Mouse (Mus musculus) layer of hippocampus, postnatal 36 days (tissue): ENCODE measurements around the gene Gan. TPM values are rescaled to one million over a fixed set of nuclear protein-coding genes. Genes with fewer than 3 reads are reported as not detected.

ENCODE experiments used
- DNase-seq, 2 experiments: peaks; one replicate each; pipeline ENCODE4 v3.0.0; 2022
- total RNA-seq, 2 experiments: library from RNA; stranded (reverse); gene quantifications; 2 replicates each; pipeline ENCODE4 v1.2.3; 2021

Gene Gan
- total RNA-seq, 2 experiments from 2014 or later = 18.2 to 18.7 TPM

GRCm38 (mm10) chr8:117256292-117256938 lies 98.5 kb downstream of the Gan start:
- DNase-seq = peak; percentile 95

- peak; percentile 49 to 52 for DNase-seq
Observed at GRCm38 (mm10) chr8:117257029-117257820, 99.3 kb downstream of the Gan start, which contains the start of gene Cmip. Cmip (plus strand) TSS chr8:117257064.

GRCm38 (mm10) chr8:117257821-117258575 lies 100.1 kb downstream of the Gan start:
- no peak for DNase-seq

GRCm38 (mm10) chr8:117258576-117259040 lies 100.7 kb downstream of the Gan start:
- no peak for DNase-seq

- no peak for DNase-seq
Observed at GRCm38 (mm10) chr8:117259431-117260001, 101.6 kb downstream of the Gan start.

GRCm38 (mm10) chr8:117260234-117260929 lies 102.4 kb downstream of the Gan start:
- no peak for DNase-seq

- no peak for DNase-seq
Observed at GRCm38 (mm10) chr8:117260930-117261475, 103.1 kb downstream of the Gan start.

GRCm38 (mm10) chr8:117261702-117262101 lies 103.8 kb downstream of the Gan start:
- no peak for DNase-seq

- no peak for DNase-seq
Observed at GRCm38 (mm10) chr8:117262685-117263084, 104.8 kb downstream of the Gan start.

- DNase-seq = no peak
Observed at GRCm38 (mm10) chr8:117263442-117263841, 105.5 kb downstream of the Gan start.

GRCm38 (mm10) chr8:117265079-117265478 lies 107.1 kb downstream of the Gan start:
- no peak for DNase-seq

Other genes starting within 250 kb of the Gan start
- gene Cmc2, start 236.7 kb upstream of the Gan start, total RNA-seq = 10 to 100 TPM; 13.2 to 16.0 TPM
- gene Cenpn, start 236.4 kb upstream of the Gan start, total RNA-seq = 1 to 10 TPM; 1.0 to 1.4 TPM
- 10 to 100 TPM; 37.7 to 39.9 TPM for gene Atmin, start 214.7 kb upstream of the Gan start, total RNA-seq
- 1 to 10 TPM; 8.0 TPM for gene 1700030J22Rik, start 179.2 kb upstream of the Gan start, total RNA-seq
- gene Gcsh, start 164.6 kb upstream of the Gan start, total RNA-seq = 10 to 100 TPM; 40.3 to 46.2 TPM
- gene Pkd1l2, start 75.7 kb upstream of the Gan start, total RNA-seq = under 1 TPM in 1 of 2 experiments, not detected in 1; 0.05 TPM
- under 1 TPM in 1 of 2 experiments, not detected in 1; 0.20 TPM for gene Bco1, start 62.3 kb upstream of the Gan start, total RNA-seq
- 100 to 1,000 TPM; 278 to 289 TPM for gene Cmip, start 98.9 kb downstream of the Gan start, total RNA-seq